Comparison of ENCODE assay signal across 28 mouse cellular contexts in the genomic region with DNA sequence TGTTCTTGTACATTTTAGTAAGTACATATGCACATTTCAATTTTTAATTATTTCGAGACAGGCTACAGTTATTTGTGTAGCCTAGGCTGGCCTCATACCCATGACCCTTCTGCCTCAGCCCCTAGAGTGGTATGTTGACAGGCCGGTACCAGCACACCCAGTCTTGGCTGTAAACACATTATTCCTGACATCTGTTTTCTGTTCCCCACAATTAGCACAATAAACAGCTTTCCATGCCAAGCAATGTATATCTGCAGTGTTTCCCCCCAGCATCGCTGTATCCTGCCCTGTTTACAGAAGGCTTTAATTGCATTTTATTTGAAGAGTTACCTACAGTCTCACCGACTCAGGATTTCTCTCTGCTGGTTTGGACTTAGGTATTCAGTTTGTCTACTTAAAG.
A peak's percentile ranks its signal among the peaks of the same experiment; 100 is the strongest.
DNase-seq lines count a peak whose midpoint lies in the region; ATAC-seq and TF ChIP-seq lines count a peak whose summit lies in the region.
"Had no signal": no experiment of that assay in that cellular context is flagged by ENCODE, and none has a peak within 500 bp of the region (broad histone marks: within the 10 kb centered on the region; RNA-seq: fewer than 3 reads in every experiment).

No protein-coding gene starts in this region.

- no peak overlapping the region for H3K4me3 ChIP-seq in hindbrain, embryonic 14.5 days (replicated peaks; ENCODE audit: low read length)
- no peak overlapping the region for H3K4me3 ChIP-seq in hindbrain, embryonic 11.5 days (ENCODE audit: low read depth, low read length)
- H3K4me3 ChIP-seq in midbrain, embryonic 13.5 days (replicated peaks) = no peak overlapping the region
- H3K4me3 ChIP-seq in midbrain, postnatal 0 days (ENCODE audit: low read depth, low read length) = no peak overlapping the region
- H3K4me3 ChIP-seq: embryonic facial prominence, embryonic 10.5 days; heart, adult 2 months; heart, embryonic 13.5 days; hindbrain, embryonic 15.5 days; kidney, embryonic 15.5 days; liver, embryonic 15.5 days; stomach, embryonic 15.5 days had no signal

- no peak for ATAC-seq in hindbrain, embryonic 14.5 days (ENCODE audit: low FRiP score)
- ATAC-seq in hindbrain, embryonic 11.5 days (ENCODE audit: low FRiP score) = no peak; the same call in 1 of the 2 replicates
- 0 out of 2 replicates have a peak, but pooled peaks have one; percentile 50 for ATAC-seq in midbrain, embryonic 13.5 days
- ATAC-seq in midbrain, postnatal 0 days (ENCODE audit: low FRiP score) = no peak
- ATAC-seq: intestine, postnatal 0 days; Patski had no signal

- peaks cover 12% of the 10 kb centered on the region; the same call in 1 of the 2 replicates for H3K4me1 ChIP-seq in hindbrain, embryonic 14.5 days (replicated peaks; ENCODE audit: control insufficient read depth, insufficient read depth, low read length)
- no peaks in the 10 kb centered on the region for H3K4me1 ChIP-seq in hindbrain, embryonic 11.5 days (replicated peaks; ENCODE audit: control insufficient read depth, insufficient read depth, low read length)
- peaks cover 11% of the 10 kb centered on the region for H3K4me1 ChIP-seq in midbrain, embryonic 13.5 days (replicated peaks)
- H3K4me1 ChIP-seq in midbrain, postnatal 0 days (ENCODE audit: insufficient read depth, low read length) = no peaks in the 10 kb centered on the region; the same call in 1 of the 2 replicates
- H3K4me1 ChIP-seq: embryonic facial prominence, embryonic 10.5 days; kidney, embryonic 15.5 days; liver, embryonic 15.5 days; stomach, embryonic 15.5 days had no signal

- H3K9me3 ChIP-seq in hindbrain, embryonic 14.5 days (ENCODE audit: control insufficient read depth, low read length) = no peaks in the 10 kb centered on the region
- H3K9me3 ChIP-seq in hindbrain, embryonic 11.5 days (ENCODE audit: control insufficient read depth, low read length) = no peaks in the 10 kb centered on the region
- no peaks in the 10 kb centered on the region for H3K9me3 ChIP-seq in midbrain, embryonic 13.5 days
- no peaks in the 10 kb centered on the region for H3K9me3 ChIP-seq in midbrain, postnatal 0 days (ENCODE audit: low read length)
- H3K9me3 ChIP-seq: embryonic facial prominence, embryonic 10.5 days; heart, embryonic 13.5 days; hindbrain, embryonic 15.5 days; kidney, embryonic 15.5 days; liver, embryonic 15.5 days; stomach, embryonic 15.5 days had no signal

- no peak overlapping the region for H3K4me2 ChIP-seq in hindbrain, embryonic 14.5 days (replicated peaks)
- no peak overlapping the region for H3K4me2 ChIP-seq in hindbrain, embryonic 11.5 days (replicated peaks; ENCODE audit: low read depth, low read length)
- no peak overlapping the region for H3K4me2 ChIP-seq in midbrain, embryonic 13.5 days (replicated peaks)
- no peak overlapping the region for H3K4me2 ChIP-seq in midbrain, postnatal 0 days (ENCODE audit: low read depth, low read length, poor library complexity, severe bottlenecking)
- H3K4me2 ChIP-seq: heart, embryonic 13.5 days; kidney, embryonic 15.5 days; liver, embryonic 15.5 days; stomach, embryonic 15.5 days had no signal

- DNase-seq in hindbrain, embryonic 14.5 days (ENCODE audit: low spot score) = no peak
- no peak for DNase-seq in hindbrain, embryonic 11.5 days (ENCODE audit: low spot score)
- DNase-seq in midbrain, postnatal 0 days (ENCODE audit: low spot score) = no peak
- DNase-seq in thymus, postnatal 4 days = peak; percentile 25
- DNase-seq in thymus, postnatal 36 days = no peak
- DNase-seq in layer of hippocampus, postnatal 36 days = no peak
- no peak for DNase-seq in left cerebral cortex, postnatal 14 days (ENCODE audit: low spot score in 2 of 2)
- DNase-seq: adrenal gland, postnatal 36 days; cerebellum, adult 11 months; forebrain, postnatal 0 days; gastrocnemius, postnatal 36 days; heart, postnatal 14 days; kidney, postnatal 36 days; liver; lung, postnatal 10 days; right cerebral cortex, postnatal 4 days had no signal

- no peak for TF ChIP-seq CTCF in midbrain, postnatal 0 days (IDR thresholded peaks at IDR 0.05)

- intact Hi-C loops in left cerebral cortex, postnatal 14 days (cut with DNase I) = loop anchor here (5.0 kb wide), 1 partner anchor 44 kb away; no protein-coding TSS in a partner anchor

- H3K9ac ChIP-seq in hindbrain, embryonic 14.5 days = 0 out of 2 replicates have a peak overlapping the region, but pooled peaks have one; percentile 17
- no peak overlapping the region for H3K9ac ChIP-seq in hindbrain, embryonic 11.5 days (ENCODE audit: low read depth, low read length)
- no peak overlapping the region for H3K9ac ChIP-seq in midbrain, embryonic 13.5 days (replicated peaks)
- H3K9ac ChIP-seq in midbrain, postnatal 0 days (replicated peaks; ENCODE audit: low read length, poor library complexity, severe bottlenecking) = no peak overlapping the region
- H3K9ac ChIP-seq: heart, embryonic 13.5 days; hindbrain, embryonic 15.5 days; kidney, embryonic 15.5 days; liver, embryonic 15.5 days; stomach, embryonic 15.5 days had no signal

- no peaks in the 10 kb centered on the region for H3K36me3 ChIP-seq in hindbrain, embryonic 14.5 days (replicated peaks; ENCODE audit: control insufficient read depth, insufficient read depth)
- H3K36me3 ChIP-seq in hindbrain, embryonic 11.5 days (ENCODE audit: control insufficient read depth, insufficient read depth, low read length) = no peaks in the 10 kb centered on the region
- H3K36me3 ChIP-seq in midbrain, embryonic 13.5 days = no peaks in the 10 kb centered on the region
- no peaks in the 10 kb centered on the region for H3K36me3 ChIP-seq in midbrain, postnatal 0 days (ENCODE audit: insufficient read depth, low read length)
- H3K36me3 ChIP-seq: embryonic facial prominence, embryonic 10.5 days; G1E; heart, embryonic 13.5 days; hindbrain, embryonic 15.5 days; kidney, embryonic 15.5 days; liver, embryonic 15.5 days; stomach, embryonic 15.5 days had no signal

- WGBS in hindbrain, embryonic 14.5 days = 53% methylated on average over 4 of the region's 4 CpGs
- WGBS in hindbrain, embryonic 11.5 days = 79% methylated on average over 4 of the region's 4 CpGs
- WGBS in midbrain, embryonic 13.5 days = 66% methylated on average over 4 of the region's 4 CpGs
- 71% methylated on average over 4 of the region's 4 CpGs for WGBS in midbrain, postnatal 0 days

- peak overlapping the region; percentile 60; the same call in 1 of the 2 replicates for H3K27ac ChIP-seq in hindbrain, embryonic 14.5 days
- H3K27ac ChIP-seq in hindbrain, embryonic 11.5 days (ENCODE audit: low read depth, low read length) = no peak overlapping the region
- H3K27ac ChIP-seq in midbrain, embryonic 13.5 days = no peak overlapping the region
- no peak overlapping the region for H3K27ac ChIP-seq in midbrain, postnatal 0 days (ENCODE audit: low read depth, low read length)
- H3K27ac ChIP-seq: embryonic facial prominence, embryonic 10.5 days; heart, adult 2 months; heart, embryonic 13.5 days; kidney, embryonic 15.5 days; liver, embryonic 15.5 days; stomach, embryonic 15.5 days had no signal

- no peaks in the 10 kb centered on the region for H3K27me3 ChIP-seq in hindbrain, embryonic 14.5 days (ENCODE audit: control insufficient read depth, insufficient read depth, low read length)
- no peaks in the 10 kb centered on the region for H3K27me3 ChIP-seq in hindbrain, embryonic 11.5 days (ENCODE audit: control insufficient read depth, insufficient read depth, low read length)
- H3K27me3 ChIP-seq in midbrain, embryonic 13.5 days = no peaks in the 10 kb centered on the region
- H3K27me3 ChIP-seq in midbrain, postnatal 0 days (ENCODE audit: insufficient read depth, low read length) = no peaks in the 10 kb centered on the region
- H3K27me3 ChIP-seq: CH12.LX; heart, embryonic 13.5 days; hindbrain, embryonic 15.5 days; kidney, embryonic 15.5 days; liver, embryonic 15.5 days; stomach, embryonic 15.5 days had no signal
